Mouse (Mus musculus) R1 (cell line): Measurements from ENCODE around the gene Gak.

Source experiments
- DNase-seq: peaks from one replicate; pipeline ENCODE4 v3.0.0-alpha.2; 2018; ENCODE audit warnings: low read depth, low spot score

Gene Gak

DNA sequence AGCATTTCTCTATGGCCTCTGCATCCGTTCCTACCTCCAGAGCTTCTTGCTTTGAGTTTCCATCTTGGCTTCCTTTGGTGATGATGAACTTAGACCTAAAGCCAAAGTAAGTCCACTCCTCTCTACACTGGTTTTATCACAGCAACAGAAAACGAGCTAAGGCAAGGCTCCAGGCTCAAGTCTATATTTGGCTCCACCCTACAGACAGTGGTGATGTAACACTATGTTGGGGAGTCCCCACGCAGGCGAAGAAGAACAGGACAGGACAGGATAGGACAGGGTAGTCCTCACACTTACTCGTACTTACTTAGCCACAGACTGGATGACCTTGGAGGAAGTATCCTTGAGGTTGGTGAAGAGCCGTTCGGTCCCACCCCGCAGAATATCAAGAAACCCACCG, 27.0 kb downstream of the Gak start:
- no peak for DNase-seq

DNA sequence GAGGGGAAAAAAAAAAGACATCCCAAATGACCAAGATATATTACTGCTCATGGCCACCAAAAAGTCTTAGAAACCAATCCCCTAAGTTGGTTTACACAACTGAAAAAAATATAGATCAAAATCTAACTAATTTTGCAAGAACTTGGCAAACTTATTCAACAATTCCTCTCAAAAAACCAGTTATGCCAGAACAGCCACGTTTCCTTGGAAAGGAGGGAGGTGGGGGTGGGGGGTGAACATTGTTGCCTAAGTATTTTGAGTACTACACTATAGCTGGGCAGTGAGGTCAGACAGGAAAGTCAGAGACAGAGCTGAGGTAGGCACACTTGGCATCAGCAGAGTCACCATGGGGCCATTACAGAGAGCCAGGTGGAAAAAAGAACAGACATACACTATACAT, 29.6 kb downstream of the Gak start:
- no peak for DNase-seq

DNA sequence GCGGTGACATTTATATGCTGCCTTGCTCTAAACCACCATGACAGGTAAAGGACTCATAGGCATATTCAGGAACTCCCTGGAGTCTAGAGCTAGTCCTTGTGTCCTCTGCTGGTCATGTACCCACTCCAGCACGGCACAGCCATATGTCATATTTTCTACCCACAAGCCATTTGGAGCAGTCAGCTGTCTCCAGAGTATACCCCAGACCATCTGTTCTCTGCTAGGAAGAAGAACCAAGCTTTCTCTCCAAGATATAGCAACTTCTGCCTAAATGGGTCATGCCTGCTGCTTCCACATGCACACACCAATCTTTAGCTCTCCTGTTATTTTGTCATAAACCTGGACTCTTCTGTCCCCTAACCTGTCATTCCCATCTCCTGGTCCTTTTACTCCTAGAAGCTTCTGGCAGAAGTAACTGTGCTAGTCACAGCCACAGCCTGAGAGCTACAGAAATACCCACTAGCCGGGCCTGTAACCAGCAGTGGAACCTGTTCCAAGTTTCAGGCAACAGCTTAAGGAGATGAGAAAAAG, 48.1 kb downstream of the Gak start:
- no peak for DNase-seq

DNA sequence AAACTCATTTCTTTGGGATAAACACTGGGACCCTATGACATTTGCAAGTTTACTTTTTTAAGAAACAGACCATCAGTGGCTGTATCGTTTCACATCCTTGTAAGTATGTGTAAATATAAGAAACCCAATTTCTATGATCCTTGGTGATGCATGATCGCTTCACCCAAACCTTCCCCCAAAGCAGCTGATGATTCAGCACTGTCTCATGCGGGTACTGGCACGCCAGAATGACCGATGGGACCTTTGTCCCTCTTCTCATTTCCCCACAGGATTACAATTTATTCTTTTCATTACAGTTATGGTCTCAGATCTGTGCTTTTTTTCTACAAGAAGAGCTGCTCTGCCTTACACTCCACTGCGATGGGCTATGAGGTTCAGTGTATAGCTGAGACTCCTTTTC, 56.5 kb downstream of the Gak start:
- no peak for DNase-seq

DNA sequence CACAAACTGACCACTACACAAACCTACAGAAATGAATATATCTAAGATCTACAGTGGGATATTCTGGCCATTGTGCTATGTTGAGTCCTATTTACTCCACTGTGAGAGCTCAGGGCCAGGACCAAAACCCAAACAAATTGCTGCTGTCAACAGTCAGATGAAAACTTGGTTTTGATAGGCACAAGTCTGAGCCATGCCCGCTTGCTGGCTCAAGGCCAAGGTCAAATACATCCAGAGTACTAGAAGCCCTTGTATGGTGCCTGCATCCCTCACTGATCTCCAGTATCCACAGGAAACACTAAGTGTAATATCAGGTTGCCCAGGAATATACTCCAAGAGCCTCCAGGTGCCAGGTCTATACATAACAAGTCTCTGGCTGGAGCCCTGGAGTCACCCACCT, 58.6 kb downstream of the Gak start:
- DNase-seq = no peak

DNA sequence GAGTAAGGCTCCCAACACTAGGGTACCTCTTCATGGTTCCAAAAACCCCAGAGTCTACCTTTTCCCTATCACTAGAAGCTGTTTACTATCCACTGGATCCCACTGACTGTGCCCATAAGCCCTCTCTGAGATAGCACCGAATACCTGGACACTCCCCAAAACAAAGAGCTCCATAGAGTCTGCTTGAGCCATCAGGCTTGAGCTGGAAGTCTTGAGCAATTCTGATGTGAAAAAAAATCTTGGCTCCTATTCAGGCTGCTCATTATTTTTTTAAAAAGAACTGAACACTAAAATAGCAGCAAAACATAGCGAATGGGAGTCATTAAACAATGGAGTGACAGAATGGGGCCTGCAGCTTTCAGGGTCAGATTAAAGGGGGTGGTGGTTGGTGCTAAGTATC, 62.5 kb downstream of the Gak start:
- DNase-seq = no peak

DNA sequence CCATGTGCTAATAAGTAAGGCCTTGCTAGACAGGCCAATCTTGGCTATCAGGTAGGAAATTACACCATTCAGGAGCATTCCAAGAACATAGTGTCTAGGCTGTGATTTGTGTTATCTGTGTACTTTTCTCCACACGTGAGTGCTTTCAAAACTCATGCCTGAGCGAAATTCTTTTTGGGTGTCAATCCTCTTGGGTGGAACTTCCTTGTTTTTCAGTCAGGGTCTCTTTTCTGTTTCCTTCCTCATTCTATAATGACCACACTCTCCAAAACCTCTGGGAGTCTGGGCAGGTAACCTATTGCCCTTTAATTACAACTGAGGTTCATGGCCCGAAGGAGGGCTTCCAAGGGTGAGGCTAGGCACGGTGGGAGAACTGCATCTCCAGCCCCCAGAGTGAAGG, 63.0 kb downstream of the Gak start:
- no peak for DNase-seq

DNA sequence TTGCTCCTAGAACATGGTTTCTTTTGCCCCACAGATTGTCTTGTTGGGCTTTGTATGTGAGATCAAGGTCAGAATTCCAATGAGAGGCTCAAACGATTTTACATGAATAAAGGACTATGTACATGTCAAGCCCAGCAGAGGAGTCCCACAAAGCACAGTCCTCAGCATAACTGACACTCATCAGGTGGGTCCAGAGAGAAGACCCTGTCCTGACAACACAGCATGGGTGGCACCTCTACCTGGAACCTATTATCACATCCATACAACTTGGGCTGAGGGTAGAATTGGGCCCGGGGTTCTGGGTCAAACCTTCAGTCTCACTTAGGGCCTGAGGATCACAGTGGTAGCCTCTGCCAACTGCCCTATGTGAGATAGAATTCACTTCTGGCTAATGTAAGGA, 64.2 kb downstream of the Gak start:
- DNase-seq = no peak

DNA sequence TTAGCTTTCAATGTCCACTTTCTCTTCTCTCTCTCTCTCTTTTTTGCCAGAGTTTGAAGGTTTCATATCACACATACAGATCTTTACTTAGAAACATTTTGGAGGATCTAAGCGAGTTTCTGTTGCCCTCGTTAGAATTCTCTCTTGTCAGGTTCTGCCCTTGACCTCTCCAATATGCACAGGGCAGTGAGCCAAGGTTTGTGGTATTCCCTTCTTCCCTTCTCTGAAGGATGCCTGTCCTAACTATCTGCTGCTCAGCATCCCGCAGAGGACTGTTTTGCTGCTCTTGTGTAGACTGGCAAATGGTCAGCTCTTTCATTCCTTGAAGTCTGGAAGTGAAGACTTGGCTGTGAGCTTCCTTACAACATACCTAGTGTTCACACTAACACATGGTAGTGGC, 65.2 kb downstream of the Gak start:
- no peak for DNase-seq

DNA sequence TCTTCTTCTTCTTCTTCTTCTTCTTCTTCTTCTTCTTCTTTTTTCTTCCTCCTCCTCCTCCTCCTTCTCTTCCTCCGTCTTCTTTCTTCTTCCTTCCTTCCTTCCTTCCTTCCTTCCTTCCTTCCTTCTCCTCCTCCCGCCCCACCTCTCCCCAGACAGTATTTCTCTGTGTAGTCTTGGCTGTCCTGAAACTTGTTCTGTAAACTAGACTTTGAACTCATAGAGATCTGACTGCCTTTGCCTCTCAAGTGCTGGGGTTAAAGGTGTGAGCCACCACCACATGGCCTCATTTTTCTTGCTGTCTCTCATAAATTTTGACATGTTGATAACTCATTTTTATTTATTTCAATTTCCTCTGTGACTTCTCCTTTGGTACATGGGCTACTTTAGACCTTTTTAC, 67.1 kb downstream of the Gak start:
- no peak for DNase-seq

DNA sequence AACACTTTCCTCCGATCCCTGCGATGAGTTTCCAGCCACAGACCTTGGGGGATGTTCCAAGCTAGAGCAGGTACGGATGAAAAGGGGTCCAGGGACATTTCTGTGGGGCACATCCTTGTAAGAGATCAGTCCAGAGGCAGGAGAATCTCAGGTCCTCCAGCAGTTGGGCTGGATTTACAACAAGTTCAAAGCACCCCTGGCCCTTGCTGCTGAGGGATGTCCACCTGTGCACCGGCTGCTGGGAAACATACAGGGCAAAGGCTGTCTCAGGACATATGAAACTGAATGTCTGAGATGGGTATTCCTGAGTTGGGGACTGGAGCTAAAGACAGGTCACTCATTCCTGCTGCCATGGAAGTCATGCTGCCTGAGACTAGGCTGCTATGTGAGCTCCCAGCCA, 72.6 kb downstream of the Gak start:
- no peak for DNase-seq

DNA sequence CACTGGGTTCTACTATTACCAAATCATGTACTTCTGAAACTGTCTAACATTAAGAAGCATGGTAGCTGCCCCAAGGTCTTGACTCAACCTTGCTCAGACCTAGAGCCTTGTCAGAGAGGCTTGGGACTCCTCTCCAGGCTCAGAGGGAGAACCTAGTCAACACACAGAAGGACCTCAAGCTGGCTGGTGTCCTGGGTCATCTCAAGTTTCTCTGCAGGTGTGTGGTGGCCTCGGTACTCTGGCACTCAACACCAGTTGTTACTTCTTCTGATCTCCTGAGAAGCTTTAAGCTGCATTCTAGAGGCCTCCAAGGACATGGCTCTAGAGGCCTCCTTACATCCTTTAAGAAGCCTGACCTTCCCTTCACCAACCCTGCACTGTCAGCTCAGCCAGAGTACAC, 75.5 kb downstream of the Gak start:
- no peak for DNase-seq

DNA sequence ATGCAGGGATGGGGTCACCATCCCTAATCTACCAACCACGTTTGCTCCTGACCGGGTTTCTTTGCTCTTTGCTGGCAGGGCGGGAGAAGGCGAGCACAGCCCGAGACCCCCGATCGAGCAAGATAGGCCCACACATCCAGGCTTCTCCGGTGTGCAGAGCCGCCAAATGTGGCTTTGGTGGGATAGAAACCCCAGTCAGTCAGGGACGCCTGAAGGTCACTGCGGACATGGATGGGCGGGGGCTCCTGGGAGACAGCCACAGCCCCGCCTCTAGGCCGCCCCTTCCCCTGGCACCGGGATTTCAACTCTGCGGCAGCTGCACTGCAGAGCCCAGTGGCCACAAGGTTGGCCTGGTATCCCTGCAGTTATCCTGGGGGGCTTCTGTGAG, 79.4 kb downstream of the Gak start:
- DNase-seq = peak; percentile 49

DNA sequence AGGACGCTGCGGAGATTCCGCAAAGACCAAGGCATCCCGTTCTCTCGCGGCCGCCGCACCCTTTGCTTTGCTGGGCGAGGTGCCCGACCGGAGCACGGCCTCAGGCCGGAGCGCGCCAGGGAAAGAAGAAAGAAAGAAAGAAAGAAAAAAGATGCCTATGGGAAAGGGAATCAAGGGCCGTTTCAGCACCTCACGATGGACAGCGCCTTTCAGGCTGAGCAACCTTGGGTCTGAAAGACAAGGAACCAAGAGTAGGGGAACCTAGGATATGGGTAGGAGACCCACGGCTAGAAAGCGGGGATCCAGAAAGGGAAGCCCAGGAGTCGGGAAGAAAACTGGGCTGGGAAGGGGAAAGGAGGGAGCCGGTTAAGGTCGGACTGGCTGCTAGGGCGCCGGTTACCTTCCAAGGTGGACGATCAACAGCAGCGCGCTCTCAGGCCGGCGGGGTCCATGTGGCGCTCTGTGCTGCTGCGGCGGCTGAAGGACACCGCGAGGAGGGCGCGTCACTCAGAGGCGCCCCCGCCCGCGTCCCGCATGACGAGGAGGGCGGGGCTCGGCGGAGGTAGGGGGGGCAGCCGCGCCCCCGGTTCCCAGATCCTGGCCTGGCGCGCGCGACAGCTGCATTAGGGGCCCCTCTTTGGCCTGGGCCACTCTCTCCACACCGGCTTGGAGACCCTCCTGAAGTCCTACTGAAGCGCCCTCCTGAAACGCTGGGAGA, 79.9 kb downstream of the Gak start, which contains the start of gene Cplx1:
Gene Cplx1, minus strand, starts transcription at position 536 of the 718 bp plus-strand sequence.
- peak; percentile 84 for DNase-seq

DNA sequence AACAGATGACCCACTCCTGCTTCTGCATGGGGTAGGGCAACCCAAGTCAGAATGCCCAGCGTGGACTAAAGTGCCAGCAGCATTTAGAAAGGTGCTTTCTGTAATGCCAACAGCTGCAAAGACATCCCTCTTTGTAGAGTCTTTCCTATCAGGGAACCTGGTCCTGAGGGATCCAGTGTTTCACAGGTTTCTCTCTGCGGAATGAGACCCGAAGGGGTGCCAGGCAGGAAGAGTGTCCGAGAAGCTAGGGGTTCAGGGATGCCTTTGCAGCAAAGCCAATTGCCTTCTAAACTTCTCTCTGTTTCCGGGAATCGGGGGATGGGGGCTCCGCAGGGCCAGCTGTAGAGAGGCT, 80.4 kb downstream of the Gak start:
- DNase-seq = no peak

DNA sequence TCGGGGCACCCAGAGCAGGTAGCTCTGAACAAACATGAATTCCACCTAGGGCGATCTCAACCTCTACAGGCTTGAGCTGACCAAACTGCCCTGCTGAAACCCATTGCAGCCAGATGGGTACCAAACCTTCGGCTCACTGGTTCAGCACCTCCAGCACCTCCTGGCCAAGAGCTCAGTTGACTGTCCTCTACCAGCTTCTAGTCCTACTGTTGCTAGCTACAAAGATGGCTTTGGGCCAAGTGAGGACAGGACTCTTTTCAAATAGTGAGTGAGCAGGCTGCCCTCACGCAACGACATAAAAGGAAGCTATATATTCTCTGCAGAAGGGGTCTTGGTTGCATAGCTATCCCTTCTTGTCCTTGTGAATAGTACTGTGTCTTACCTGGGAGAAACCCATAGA, 81.9 kb downstream of the Gak start:
- DNase-seq = no peak

DNA sequence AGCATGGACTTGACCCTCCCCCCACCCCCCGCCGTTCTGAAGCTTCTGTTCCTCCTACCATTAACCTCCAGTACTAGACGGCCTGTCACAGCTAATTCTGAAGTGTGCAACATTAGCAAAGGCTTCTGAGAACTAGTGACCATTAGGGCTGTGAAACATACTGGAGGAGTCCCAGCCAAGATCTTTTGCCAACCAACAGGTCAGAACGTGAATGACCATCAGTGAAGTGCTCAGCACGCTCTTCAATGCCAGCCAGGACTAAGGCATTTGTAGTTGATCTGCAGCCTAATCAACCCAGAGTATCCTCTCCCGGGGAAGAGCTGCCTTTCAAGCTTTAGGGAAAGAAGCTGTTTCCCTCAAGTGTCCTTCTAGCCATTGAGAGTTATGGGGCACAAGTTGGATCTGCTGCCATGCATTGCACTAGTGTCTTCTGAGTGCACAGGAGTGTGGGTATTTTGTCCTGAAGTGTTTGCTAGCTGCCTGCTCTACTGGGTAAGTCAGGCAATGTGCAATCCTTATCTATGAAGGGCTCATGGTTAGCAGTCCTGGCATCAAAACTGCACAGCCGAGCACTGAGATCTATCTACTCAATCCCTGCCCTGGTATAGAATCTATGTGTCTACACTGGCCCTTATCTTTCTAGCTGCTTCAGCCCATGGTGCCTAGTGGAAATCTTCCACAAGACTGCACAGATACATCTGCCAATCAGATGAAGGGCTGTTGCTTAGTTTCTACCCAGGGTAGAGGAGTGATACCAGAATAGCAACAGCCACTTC, 85.9 kb downstream of the Gak start:
- DNase-seq = no peak

DNA sequence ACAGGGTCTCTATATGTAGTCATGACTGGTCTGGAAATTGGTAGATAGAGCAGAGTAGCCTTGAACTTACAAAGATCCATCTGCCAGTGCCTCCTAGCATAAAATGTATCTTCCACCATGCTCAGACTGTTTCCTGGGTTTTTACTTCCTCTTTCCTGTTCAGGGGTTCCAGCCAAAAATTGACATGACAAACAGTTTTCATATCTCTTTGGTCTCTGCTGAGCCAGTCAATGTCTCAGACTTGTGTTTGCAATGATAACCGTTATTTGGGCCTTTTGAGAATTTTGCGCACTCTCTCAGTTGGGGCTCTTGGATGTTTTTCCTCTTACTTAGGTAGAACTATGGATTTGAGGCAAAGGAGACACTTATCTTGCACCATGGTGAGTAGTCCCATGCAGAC, 95.4 kb downstream of the Gak start:
- no peak for DNase-seq

DNA sequence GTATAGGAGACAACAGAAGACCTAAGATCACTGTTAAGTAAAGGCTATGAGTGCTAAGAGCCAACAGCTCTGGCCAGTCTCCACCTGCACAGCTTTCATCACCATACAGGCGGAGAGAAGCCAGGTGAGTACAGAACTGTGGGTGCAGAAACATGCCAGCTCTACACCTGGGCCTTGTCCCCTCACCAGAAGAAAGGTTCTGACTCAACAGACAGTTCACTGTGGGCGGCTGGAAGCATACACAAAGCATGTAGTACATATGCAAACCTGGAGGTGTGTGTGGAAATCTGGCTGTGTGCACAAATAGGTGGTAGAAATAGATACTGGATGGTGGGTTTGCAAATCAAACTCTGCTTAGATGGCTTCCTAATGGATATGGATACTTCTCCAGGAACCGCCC, 107.0 kb downstream of the Gak start:
- no peak for DNase-seq

DNA sequence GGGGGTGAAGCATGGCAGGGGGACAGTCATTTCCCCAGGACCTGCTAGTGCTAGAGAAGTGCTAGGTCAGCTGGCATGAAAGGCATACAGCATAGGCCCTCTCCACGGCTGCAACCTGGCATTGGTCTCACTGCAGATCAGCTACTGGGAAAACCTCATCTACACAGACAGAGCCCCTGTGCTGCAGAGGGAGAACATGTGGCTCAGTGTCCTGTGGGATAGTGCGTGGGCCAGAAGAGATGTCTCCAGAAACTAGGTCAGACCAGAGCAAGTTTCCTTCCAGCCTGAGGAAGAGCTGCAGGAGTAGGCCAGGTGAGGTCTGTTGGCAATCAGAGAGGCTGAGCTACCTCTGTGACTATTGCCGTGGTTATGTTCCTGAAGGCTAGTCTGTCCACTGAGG, 107.7 kb downstream of the Gak start:
- DNase-seq = no peak

DNA sequence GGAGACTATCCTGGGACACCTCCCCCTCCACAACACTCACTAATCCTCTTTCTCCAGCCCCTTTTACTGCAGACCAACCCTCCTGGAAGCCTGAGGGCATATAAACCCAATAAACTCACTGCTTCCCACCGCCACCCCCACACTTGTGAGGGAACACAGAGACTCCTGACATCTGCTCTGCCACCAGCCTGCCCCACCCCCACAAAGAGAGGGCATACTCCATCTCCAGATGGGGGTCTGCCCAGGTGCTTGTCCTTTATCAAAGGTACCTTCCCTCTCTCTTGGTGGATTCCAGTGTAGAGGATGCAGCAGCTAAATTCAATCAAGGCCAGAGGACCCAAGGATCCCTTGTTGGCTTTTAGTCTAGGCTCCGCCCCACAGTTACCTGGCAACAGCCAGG, 108.5 kb downstream of the Gak start:
- DNase-seq = peak; percentile 15

DNA sequence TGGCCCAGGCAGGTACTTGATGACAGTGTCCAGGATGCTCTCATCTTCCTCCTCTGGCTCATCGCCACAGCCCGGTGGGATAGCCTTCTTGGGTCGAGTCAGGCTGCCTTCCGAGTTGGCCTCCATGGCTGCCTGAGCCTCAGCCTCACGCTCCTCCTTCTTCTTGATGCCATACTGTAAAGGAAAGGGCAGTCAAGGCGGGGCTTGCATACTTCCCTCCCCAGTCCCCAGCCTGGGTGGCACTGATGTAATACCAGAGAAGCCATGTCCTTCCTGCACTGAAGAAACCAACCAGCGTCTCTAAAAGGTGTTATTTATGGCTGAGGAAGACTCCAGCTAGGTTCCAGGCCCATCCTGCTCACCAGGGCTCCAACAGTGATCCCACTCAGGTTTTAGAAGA, 109.4 kb downstream of the Gak start:
- DNase-seq = no peak
